Mouse (Mus musculus): ENCODE results near the gene Cnot10.

Gene Cnot10

GRCm38 (mm10) chr9:114639839-114640646 lies at the start of gene Cnot10:
TSS of gene Cnot10 (minus strand) at chr9:114640184.
- peak; percentile 95 to 96 for DNase-seq (ENCODE audit: low spot score in 2 of 2)

DNA sequence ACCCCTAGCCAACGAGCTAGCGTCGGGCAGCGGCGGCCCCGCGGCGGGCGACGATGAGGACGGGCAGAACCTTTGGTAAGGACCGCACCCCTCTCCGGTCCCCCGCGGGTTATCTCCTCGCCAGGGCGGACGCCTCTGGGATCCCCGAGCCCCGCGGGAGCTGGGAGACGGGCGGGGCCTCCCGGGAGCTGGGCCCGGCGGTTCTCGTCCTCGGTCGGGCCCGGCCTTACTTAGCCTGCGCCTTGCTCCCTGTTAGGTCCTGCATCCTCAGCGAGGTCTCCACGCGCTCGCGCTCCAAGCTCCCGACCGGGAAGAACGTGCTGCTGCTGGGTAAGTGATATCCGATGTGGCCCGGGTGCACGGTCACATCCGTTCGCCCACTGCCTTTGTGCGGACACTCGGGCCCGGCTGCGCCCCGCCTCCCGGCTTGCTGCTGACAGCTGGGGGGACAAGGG lies 49.0 kb upstream of the Cnot10 start:
- DNase-seq (ENCODE audit: low spot score in 2 of 2): no peak

DNA sequence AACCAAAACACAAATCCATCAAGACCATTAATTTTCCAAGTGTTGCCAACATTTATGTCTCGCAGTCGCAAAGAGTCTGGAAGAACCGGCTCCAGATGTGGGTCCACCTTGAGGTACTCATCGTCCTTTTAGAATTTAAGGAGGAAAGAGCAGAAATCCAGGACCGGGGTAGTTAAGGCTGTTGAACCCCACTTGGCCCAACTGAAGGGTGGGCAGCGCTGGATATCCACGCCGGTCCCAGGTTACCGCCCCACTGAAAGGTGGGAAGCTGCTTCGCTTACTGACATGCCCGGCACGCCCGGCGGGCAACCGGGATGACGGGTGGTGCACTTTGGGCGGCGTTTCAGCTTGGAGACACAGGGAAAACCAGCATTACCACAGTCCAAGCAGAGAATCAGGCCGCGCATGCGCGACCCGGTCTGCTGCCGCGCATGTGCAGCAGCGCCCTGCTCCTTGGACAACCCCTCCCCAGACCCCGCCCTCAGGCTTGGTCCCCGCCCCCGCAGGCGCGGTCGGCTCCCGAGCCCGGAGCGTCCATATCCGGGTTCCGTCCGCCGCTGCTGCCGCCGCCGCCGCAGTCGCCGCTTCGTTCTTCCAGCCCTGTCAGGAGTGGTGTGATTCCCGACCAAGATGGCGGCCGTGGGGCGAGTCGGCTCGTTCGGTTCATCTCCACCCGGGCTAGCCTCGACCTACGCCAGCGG lies 48.4 kb upstream of the Cnot10 start, which contains the start of gene Dync1li1:
Gene Dync1li1, plus strand, starts transcription at position 539 of the 701 bp plus-strand sequence.
- DNase-seq (ENCODE audit: low spot score in 2 of 2): peak; percentile 95 to 97

DNA sequence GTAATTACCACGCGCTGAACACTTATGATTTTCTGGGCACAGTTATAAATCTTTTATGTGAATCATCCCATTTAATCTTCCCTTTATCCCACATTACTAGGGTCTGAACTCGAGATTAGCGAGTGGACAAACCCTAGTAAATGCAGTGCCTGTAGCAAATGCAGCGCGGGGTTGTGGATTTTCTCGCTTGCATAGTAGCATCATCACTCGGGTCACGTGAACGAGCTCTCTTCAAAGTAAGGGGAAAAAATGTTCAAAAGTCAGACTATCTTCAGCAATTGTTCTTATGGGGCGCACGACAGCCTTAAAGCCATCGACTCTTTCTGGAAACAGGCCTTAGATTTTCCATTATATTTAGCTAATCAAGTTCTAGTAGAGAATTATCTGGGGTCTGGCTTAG lies 47.7 kb upstream of the Cnot10 start:
- DNase-seq (ENCODE audit: low spot score in 2 of 2): no peak

GRCm38 (mm10) chr9:114686245-114686644 lies 46.3 kb upstream of the Cnot10 start:
- DNase-seq (ENCODE audit: low spot score in 2 of 2): no peak

- no peak for DNase-seq (ENCODE audit: low spot score in 2 of 2)
Measured at GRCm38 (mm10) chr9:114682193-114682592, 42.2 kb upstream of the Cnot10 start.

DNA sequence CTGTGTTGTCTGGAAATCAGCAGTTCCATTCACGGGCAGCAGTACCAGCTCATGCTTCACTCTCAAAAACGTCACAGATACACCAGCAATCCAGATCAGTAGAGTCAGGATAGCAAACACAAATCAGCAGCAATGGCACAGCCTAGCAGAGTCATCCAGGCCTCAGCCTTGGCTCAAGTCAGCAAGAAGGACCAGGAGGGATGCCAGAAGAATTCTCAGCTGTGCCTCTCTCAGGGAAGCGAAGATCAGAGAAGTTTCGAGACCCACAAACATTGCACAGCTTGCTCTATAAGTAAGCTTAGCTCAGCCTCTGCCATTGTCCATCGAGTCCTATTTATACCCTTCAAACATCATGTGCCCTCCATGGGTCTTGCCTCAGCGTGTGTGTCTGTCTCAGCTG lies 40.5 kb upstream of the Cnot10 start:
- DNase-seq (ENCODE audit: low spot score in 2 of 2): no peak

GRCm38 (mm10) chr9:114679944-114680343 lies 40.0 kb upstream of the Cnot10 start:
- DNase-seq (ENCODE audit: low spot score in 2 of 2): no peak

- DNase-seq (ENCODE audit: low spot score in 2 of 2): no peak
Measured at GRCm38 (mm10) chr9:114678576-114678975, 38.6 kb upstream of the Cnot10 start.

- DNase-seq (ENCODE audit: low spot score in 2 of 2): no peak
Measured at GRCm38 (mm10) chr9:114673626-114674025, 33.6 kb upstream of the Cnot10 start.

DNA sequence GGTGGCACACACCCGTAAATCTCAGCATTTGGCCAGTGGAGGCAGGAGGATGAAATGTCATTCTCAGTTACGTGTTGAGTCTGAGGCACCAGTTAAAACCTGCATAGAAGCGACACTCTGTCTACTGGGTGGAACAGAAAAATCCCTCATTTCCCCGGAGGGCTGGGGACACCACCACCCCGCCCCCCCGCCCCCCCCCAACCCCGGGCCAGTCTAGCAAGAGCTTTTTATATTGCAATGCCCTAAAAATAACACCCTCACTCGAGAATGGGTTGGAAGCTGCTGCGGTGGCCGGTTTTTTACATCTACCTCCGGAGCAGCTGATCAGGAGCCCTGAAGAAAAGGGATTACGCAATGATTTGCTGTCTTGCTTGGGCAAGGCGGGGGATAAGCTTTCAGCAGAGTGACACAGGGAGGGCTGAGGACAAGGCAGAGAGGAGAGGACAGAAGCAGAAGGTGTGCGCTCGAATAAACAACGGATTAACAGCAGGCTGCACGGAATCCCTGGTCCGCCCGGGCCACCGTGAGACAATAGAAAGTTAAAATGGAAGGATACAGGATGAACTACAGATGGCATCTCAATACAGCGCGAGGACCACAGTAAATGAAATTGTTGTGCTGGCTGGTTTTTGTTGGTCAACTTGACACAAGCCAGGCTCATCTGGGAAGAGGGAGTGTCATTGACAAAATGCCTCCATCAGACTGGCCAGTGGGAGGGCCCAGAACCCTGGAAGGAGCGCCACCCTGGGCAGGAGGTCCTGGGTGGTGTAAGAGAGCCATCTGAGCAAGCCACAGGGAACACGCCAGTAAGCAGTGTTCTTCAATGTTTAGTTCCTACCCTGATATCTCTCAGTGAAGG lies 32.9 kb upstream of the Cnot10 start:
- no peak for DNase-seq (ENCODE audit: low spot score in 2 of 2)

DNA sequence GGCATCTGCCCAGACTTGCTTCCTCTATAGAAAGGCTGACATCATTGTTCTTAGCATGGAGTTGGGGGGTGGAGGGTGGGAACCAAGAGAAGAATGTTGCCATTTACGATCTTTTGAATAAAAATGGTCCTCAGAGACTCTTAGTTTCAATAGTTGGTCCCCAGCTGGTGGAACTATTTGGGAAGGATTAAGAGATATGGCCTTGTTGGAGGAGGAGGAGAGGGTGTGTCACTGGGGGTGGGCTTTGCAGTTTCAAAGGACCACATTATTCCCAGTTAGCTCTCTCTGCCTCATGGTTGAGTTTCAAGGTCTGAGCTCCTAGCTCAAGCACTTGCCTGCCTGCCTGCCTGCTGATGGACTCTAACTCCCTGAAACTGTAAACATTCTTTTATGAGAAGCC lies 32.0 kb upstream of the Cnot10 start:
- DNase-seq (ENCODE audit: low spot score in 2 of 2): no peak

GRCm38 (mm10) chr9:114669011-114669410 lies 29.0 kb upstream of the Cnot10 start:
- DNase-seq (ENCODE audit: low spot score in 2 of 2): no peak

GRCm38 (mm10) chr9:114668047-114668446 lies 28.1 kb upstream of the Cnot10 start:
- no peak for DNase-seq (ENCODE audit: low spot score in 2 of 2)

DNA sequence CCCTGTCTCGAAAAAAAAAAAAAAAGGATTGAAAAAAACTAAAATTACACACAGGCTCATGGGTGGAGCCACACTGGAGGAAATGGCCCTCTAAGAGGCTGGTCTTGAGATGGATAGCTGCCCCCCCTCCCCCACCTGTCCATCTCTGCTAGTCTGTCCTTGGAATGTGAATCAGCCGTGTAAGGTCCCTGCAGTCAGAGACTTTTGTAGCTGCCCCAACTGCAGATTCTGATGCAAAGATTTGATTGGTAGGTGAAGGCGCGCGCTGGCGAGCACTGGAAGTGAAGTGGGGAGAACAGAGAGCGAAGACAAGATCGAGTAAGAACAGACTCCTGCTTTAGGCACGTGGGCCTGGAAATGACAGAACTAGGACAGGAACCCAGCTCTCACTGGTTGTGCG lies 26.9 kb upstream of the Cnot10 start:
- DNase-seq (ENCODE audit: low spot score in 2 of 2): no peak

DNA sequence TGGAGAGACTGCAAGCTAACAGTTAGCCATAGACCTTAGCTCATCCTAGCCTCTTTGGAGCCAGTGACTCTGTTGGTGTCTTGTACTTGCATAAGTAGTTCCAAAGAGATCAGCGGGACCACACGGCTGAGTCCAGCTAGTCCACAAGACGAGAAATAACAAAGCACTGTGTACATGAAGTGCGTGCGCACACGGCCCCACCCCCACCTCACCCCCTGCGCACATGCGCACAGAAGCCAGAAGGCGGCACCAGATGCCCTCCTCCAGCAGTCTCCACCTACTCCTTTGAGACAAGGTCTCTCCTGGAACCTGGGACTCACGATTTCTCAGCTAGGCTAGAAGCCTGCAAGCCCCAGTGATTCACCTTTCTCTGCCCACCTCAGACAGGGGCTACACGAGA lies 23.8 kb upstream of the Cnot10 start:
- no peak for DNase-seq (ENCODE audit: low spot score in 2 of 2)

DNA sequence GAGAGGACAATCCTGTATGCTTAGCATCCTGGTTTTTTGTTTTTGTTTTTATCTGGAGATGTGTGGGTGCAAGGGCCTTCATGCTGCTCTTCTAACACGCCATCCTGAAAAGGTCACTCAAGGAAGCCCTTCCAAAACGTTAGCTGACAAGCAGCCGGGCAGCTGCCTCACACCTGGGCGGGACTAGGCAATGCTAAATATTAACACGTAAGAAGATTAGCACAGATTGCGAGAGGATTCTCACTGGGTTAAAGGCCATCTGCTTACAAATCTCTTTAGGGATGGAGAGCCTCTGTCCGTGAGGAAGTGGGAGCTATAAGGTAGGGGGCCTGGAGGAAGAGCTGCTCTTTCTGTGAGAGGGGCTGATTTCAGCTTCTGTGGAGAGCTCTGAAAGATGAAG lies 22.0 kb upstream of the Cnot10 start:
- no peak for DNase-seq (ENCODE audit: low spot score in 2 of 2)

DNA sequence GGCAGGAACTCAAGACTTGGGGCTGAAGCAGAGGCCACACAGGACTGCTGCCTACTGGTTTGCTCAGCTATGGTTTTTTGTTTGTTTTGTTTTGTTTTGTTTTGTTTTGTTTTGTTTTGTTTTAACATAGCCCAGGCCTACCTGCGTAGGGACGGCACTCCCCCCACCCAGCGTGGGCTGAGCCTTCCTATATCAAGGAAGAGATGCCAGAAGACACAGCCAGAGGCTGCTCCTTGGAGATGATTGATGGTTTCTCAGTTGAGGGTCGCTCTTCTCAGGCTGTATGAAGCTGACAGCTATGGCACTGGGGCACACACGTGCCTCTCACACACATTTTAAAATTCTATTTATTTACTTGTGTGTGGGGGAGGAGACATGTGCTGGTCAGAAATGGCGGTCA lies 21.0 kb upstream of the Cnot10 start:
- no peak for DNase-seq (ENCODE audit: low spot score in 2 of 2)

- DNase-seq (ENCODE audit: low spot score in 2 of 2): no peak
Measured at GRCm38 (mm10) chr9:114660506-114660905, 20.5 kb upstream of the Cnot10 start.

GRCm38 (mm10) chr9:114656701-114657100 lies 16.7 kb upstream of the Cnot10 start:
- DNase-seq (ENCODE audit: low spot score in 2 of 2): no peak

DNA sequence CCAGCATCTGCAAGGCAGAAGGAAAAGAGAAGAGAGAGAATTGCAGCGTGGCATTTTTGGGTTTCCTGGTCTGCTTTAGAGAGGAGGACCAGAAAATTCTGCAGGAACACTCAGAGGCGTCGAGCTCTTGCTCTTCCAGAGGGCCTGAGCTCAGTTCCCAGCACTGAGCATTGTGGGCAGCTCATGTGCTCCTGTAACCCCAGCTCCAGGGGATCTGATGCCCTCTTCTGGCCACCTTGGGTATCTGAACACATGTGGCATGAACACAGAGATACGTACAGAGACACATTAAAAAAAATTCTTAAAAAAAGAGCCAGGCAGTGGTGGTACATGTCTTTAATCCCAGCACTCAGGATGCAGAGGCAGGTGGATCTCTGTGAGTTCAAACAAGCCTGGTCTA lies 15.4 kb upstream of the Cnot10 start:
- DNase-seq (ENCODE audit: low spot score in 2 of 2): no peak
